Mouse (Mus musculus) ES-Bruce4 (cell line): Measurements from ENCODE around the gene Gm3952. TPM values are rescaled to one million over a fixed set of nuclear protein-coding genes. Genes with fewer than 3 reads are reported as not detected.

ENCODE experiments used
- H3K27ac ChIP-seq: 2 replicates; pipeline ENCODE4 v1.5.1; 2012; ENCODE audit warnings: low read length, inconsistent platforms; ENCODE audit not compliant: insufficient read depth
- H3K27me3 ChIP-seq: 2 replicates; pipeline ENCODE4 v1.6.1; 2012; ENCODE audit warnings: mild to moderate bottlenecking, low read length, inconsistent platforms; ENCODE audit not compliant: control insufficient read depth, poor library complexity, insufficient read depth, severe bottlenecking
- H3K36me3 ChIP-seq: 2 replicates; pipeline ENCODE4 v1.6.1; 2012; ENCODE audit warnings: inconsistent platforms, mild to moderate bottlenecking, low read length, moderate library complexity; ENCODE audit not compliant: control insufficient read depth, poor library complexity, insufficient read depth, severe bottlenecking
- H3K4me1 ChIP-seq: one replicate; pipeline ENCODE4 v1.8.1; 2011; ENCODE audit warnings: low read length; ENCODE audit not compliant: control insufficient read depth, insufficient read depth
- H3K4me3 ChIP-seq: 2 replicates; pipeline ENCODE4 v1.5.1; 2011; ENCODE audit warnings: low read depth, mild to moderate bottlenecking, low read length
- H3K9ac ChIP-seq: 2 replicates; pipeline ENCODE4 v1.6.1; 2012; ENCODE audit warnings: low read depth, mild to moderate bottlenecking, inconsistent platforms; ENCODE audit not compliant: poor library complexity, severe bottlenecking
- H3K9me3 ChIP-seq: replicated peaks from 2 replicates; pipeline ENCODE4 v1.6.1; 2012; ENCODE audit warnings: mild to moderate bottlenecking, low read length, inconsistent platforms; ENCODE audit not compliant: control insufficient read depth, poor library complexity, insufficient read depth, severe bottlenecking
- CTCF ChIP-seq: IDR thresholded peaks from one replicate; pipeline ENCODE4 v1.8.1; 2011; ENCODE audit warnings: low read depth, low read length
- EP300 ChIP-seq: IDR thresholded peaks from 2 replicates; pipeline ENCODE4 v1.6.1; 2011; ENCODE audit warnings: low read depth, low read length; ENCODE audit not compliant: insufficient read depth
- POLR2A ChIP-seq: IDR thresholded peaks from one replicate; pipeline ENCODE4 v1.8.1; 2011; ENCODE audit warnings: low read length; ENCODE audit not compliant: insufficient read depth
- polyA plus RNA-seq: library from polyadenylated mRNA; stranded (reverse); fragments of >200 nt; gene quantifications from 2 replicates; pipeline ENCODE4 v1.2.4, GENCODE M21; 2011; ENCODE audit warnings: low read depth; ENCODE audit not compliant: missing spikeins, insufficient read depth, insufficient read length

Gm3952 gene
- polyA plus RNA-seq, 1 experiment: not detected

- TF ChIP-seq POLR2A (no peak), CTCF (no peak), EP300 (no peak)
- Histone ChIP-seq H3K9ac (no peak overlapping the region), H3K4me1 (no peaks in the 10 kb centered on the region), H3K27me3 (no peaks in the 10 kb centered on the region), H3K9me3 (no peaks in the 10 kb centered on the region), H3K27ac (no peak overlapping the region), H3K36me3 (no peaks in the 10 kb centered on the region), H3K4me3 (no peak overlapping the region)
Measured at GRCm38 (mm10) chr8:128697945-128698344, 100.5 kb downstream of the Gm3952 start.

GRCm38 (mm10) chr8:128696701-128697397, 101.6 kb downstream of the Gm3952 start:
- Histone ChIP-seq H3K27ac (no peak overlapping the region), H3K9ac (no peak overlapping the region), H3K27me3 (no peaks in the 10 kb centered on the region), H3K9me3 (no peaks in the 10 kb centered on the region), H3K36me3 (no peaks in the 10 kb centered on the region), H3K4me1 (no peaks in the 10 kb centered on the region), H3K4me3 (no peak overlapping the region)
- TF ChIP-seq CTCF (no peak), POLR2A (no peak)

Other genes with a start within 250 kb of the Gm3952 start
- 244 and 246 TPM in 2 replicates for gene Itgb1, start 113.0 kb downstream of the Gm3952 start, polyA plus RNA-seq